Mouse (Mus musculus): ENCODE results near the gene Tmc5. TPM values are rescaled to one million over a fixed set of nuclear protein-coding genes. Genes with fewer than 3 reads are reported as not detected.
A peak's percentile ranks its signal among the peaks of the same experiment; 100 is the strongest.

Tmc5 gene
- polyA plus RNA-seq, 1 experiment from 2014 or later: 48.1 TPM

DNA sequence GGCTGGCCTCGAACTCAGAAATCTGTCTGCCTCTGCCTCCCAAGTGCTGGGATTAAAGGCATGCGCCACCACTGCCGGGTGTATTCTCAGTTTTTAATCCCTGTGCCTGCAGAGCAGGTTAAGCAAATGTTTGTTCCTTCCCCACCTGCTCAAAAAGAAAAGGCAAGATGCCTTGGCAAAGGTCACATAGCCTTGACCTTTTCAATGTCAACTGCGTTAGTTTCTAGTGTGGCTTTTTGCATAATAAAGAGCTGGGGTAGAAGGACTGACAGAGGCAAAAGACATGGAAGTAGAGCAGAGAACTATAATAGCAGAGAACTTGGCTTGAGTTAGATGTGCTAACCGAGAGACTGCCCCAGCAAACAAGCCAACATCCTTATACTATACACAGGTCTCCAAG lies 113.7 kb downstream of the Tmc5 start:
- Histone ChIP-seq H3K4me1 (replicated peaks; ENCODE audit: control insufficient read depth, insufficient read depth, low read length) (0 out of 2 replicates have a peak, but pooled peaks cover 4% of the 10 kb centered on the region), H3K27me3 (replicated peaks; ENCODE audit: control insufficient read depth, insufficient read depth, low read length) (no peaks in the 10 kb centered on the region), H3K4me3 (ENCODE audit: low read depth, low read length) (no peak overlapping the region), H3K9ac (ENCODE audit: low read depth, low read length) (no peak overlapping the region), H3K27ac (ENCODE audit: low read depth, low read length) (no peak overlapping the region), H3K4me2 (replicated peaks; ENCODE audit: low read depth) (0 out of 2 replicates have a peak overlapping the region, but pooled peaks have one; percentile 6), H3K9me3 (ENCODE audit: control insufficient read depth) (no peaks in the 10 kb centered on the region), H3K36me3 (ENCODE audit: control insufficient read depth, insufficient read depth) (no peaks in the 10 kb centered on the region)
- ATAC-seq: no peak
- TF ChIP-seq CTCF (IDR thresholded peaks at IDR 0.05; ENCODE audit: low read depth): no peak
- 73% methylated on average over 5 of the region's 5 CpGs for WGBS

DNA sequence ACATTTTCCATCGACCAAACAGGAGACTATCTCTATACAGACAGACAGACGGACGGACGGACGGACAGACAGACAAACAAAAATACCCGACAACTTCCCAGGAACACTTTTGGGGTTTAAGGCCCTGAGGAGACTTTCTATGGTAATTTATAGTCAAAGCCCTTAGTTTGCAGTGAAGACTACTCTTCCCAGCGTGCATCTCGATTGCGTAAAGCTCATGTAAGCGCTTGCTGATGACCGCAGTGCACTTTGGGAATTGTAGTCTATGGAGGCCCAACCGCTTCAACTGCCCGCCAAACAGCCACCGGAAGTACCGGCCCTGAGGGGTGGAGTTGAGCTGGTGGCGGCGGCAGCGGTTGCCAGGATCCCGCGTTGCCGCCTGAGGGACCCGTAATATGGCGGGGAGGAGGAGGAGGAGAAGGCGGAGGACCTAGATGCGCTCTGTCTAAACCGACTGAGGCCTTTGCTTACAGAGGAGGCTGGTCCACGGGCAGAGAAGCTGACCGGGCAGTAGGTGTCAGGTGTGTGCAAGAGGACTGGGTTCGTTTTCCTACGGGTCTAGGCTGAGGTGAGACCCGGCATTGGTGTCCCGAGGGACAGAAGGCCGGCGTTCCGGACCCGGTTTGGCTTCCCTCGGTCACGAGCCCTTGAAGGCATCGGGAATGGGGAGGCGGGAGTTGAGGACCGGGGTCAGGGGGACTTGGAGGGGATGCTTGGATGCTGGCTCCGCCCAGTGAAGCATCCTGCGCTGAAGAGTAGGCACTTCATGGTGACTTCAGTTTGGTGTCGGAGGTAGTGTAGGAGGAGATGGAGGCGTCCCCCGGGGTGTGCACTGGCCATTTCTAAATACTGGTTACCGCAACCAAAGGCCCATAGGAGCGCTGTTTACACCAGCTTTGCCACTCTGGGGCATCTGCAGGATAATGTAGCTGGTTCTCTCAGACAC lies 115.4 kb downstream of the Tmc5 start, which contains the start of gene Ccp110:
TSS of gene Ccp110 (plus strand) at position 325 of the 946 bp plus-strand sequence.
- ATAC-seq: peak; percentile 87
- H3K27ac ChIP-seq (ENCODE audit: low read depth, low read length): no peak within 1 kb of the TSS
- peak within 1 kb of the TSS; percentile 63 for H3K9ac ChIP-seq (ENCODE audit: low read depth, low read length)
- H3K4me1 ChIP-seq (replicated peaks; ENCODE audit: control insufficient read depth, insufficient read depth, low read length): no peaks in the 10 kb centered on the region
- no peaks in the 10 kb centered on the region for H3K36me3 ChIP-seq (ENCODE audit: control insufficient read depth, insufficient read depth)
- no peaks in the 10 kb centered on the region for H3K27me3 ChIP-seq (replicated peaks; ENCODE audit: control insufficient read depth, insufficient read depth, low read length)
- peak within 1 kb of the TSS; percentile 81 for H3K4me3 ChIP-seq (ENCODE audit: low read depth, low read length)
- no peaks in the 10 kb centered on the region for H3K9me3 ChIP-seq (ENCODE audit: control insufficient read depth)
- peak within 1 kb of the TSS; percentile 94 for H3K4me2 ChIP-seq (replicated peaks; ENCODE audit: low read depth)
- peak; percentile 42 for TF ChIP-seq CTCF (IDR thresholded peaks at IDR 0.05; ENCODE audit: low read depth)
- under 1% methylated on average over 47 of the region's 48 CpGs for WGBS

DNA sequence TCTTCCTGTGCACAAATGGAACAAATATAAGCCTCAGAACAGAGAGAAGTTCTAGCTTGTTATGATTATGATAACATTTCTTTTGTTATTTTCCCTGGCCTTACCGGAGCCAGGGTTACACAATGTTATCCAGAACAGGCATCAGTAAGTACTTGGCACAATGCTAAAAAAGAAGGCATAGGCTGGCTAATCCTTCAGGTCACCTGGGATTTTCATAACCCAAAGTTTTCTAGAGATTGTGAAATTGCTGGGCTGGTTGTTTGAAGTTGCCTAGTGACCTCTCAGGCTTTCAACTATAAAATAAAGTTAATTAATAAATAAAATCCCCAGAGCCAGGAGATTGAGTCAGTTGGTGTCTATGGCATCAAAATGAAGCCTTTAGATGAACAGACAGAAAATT lies 117.8 kb downstream of the Tmc5 start:
- 92% methylated on average over 1 of the region's 1 CpGs for WGBS
- H3K27ac ChIP-seq (ENCODE audit: low read depth, low read length): no peak overlapping the region; the same call in 1 of the 2 replicates
- no peak for ATAC-seq

DNA sequence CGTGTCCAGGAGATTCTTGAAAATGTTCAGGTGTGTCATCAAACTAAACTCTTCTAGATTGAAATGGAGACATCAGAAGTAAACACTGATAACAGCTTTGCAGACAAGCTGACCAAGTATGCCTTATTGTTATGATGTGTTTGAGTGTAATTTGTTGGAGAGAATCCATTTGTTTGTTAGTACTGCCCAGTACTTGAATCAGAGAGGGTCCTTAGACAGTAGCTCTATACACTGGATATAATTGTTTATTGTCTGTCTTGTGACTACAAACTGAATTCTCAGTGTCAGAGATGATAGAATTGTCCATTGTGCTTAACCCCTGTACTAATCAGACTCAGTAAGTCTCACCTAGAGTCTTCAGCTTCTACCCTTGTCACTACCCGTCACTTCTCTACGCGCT lies 121.0 kb downstream of the Tmc5 start:
- H3K9ac ChIP-seq (ENCODE audit: low read depth, low read length): no peak overlapping the region
- H3K4me1 ChIP-seq (replicated peaks; ENCODE audit: control insufficient read depth, insufficient read depth, low read length): no peaks in the 10 kb centered on the region
- peaks cover 17% of the 10 kb centered on the region for H3K36me3 ChIP-seq (ENCODE audit: control insufficient read depth, insufficient read depth)
- no peaks in the 10 kb centered on the region for H3K27me3 ChIP-seq (replicated peaks; ENCODE audit: control insufficient read depth, insufficient read depth, low read length)
- no peaks in the 10 kb centered on the region for H3K9me3 ChIP-seq (ENCODE audit: control insufficient read depth)
- H3K27ac ChIP-seq (ENCODE audit: low read depth, low read length): no peak overlapping the region
- TF ChIP-seq CTCF (IDR thresholded peaks at IDR 0.05; ENCODE audit: low read depth): no peak
- 93% methylated on average over 4 of the region's 4 CpGs for WGBS
- no peak overlapping the region for H3K4me3 ChIP-seq (ENCODE audit: low read depth, low read length)
- ATAC-seq: no peak
- H3K4me2 ChIP-seq (replicated peaks; ENCODE audit: low read depth): no peak overlapping the region

More for the DNA sequence above, 117.8 kb downstream of the Tmc5 start:
- no peaks in the 10 kb centered on the region for H3K27me3 ChIP-seq (replicated peaks; ENCODE audit: control insufficient read depth, insufficient read depth, low read length)
- H3K36me3 ChIP-seq (ENCODE audit: control insufficient read depth, insufficient read depth): 0 out of 2 replicates have a peak, but pooled peaks cover 4% of the 10 kb centered on the region
- no peak overlapping the region for H3K9ac ChIP-seq (ENCODE audit: low read depth, low read length)
- H3K4me3 ChIP-seq (ENCODE audit: low read depth, low read length): no peak overlapping the region
- no peaks in the 10 kb centered on the region for H3K4me1 ChIP-seq (replicated peaks; ENCODE audit: control insufficient read depth, insufficient read depth, low read length)
- no peaks in the 10 kb centered on the region for H3K9me3 ChIP-seq (ENCODE audit: control insufficient read depth)
- no peak for TF ChIP-seq CTCF (IDR thresholded peaks at IDR 0.05; ENCODE audit: low read depth)
- no peak overlapping the region for H3K4me2 ChIP-seq (replicated peaks; ENCODE audit: low read depth)

DNA sequence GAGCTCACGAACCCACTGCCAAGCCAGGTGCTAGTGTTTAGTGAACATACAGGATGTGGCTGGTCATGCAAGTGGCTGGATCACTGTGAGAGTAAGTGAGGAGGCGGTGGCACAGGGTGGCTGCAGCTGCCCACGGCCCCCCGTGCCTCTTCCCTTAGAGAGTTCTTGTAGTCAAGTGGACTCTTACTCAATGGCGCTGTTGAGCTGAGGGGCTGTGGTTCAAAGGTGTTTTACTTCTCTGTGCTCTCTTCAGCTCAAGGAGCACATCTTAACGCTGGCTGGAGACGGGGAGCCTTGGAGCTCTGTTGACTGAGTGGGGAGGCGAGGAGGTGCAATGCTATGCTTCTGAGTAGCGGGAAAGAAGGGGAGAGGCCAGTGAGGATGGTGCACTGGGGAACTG lies 126.8 kb downstream of the Tmc5 start:
- no peak for TF ChIP-seq CTCF (IDR thresholded peaks at IDR 0.05; ENCODE audit: low read depth)
- Histone ChIP-seq H3K9me3 (ENCODE audit: control insufficient read depth) (no peaks in the 10 kb centered on the region), H3K4me2 (replicated peaks; ENCODE audit: low read depth) (no peak overlapping the region), H3K4me3 (ENCODE audit: low read depth, low read length) (no peak overlapping the region), H3K9ac (ENCODE audit: low read depth, low read length) (no peak overlapping the region), H3K27me3 (replicated peaks; ENCODE audit: control insufficient read depth, insufficient read depth, low read length) (no peaks in the 10 kb centered on the region), H3K36me3 (ENCODE audit: control insufficient read depth, insufficient read depth) (peaks cover 38% of the 10 kb centered on the region), H3K4me1 (replicated peaks; ENCODE audit: control insufficient read depth, insufficient read depth, low read length) (no peaks in the 10 kb centered on the region), H3K27ac (ENCODE audit: low read depth, low read length) (no peak overlapping the region)
- no peak for ATAC-seq
- WGBS: 90% methylated on average over 9 of the region's 9 CpGs

Other genes starting within 250 kb of the Tmc5 start
- gene Syt17, start 149.1 kb upstream of the Tmc5 start, polyA plus RNA-seq (2015; fragmentation: Nextera tagmentation; extraction: Ambion mirVana): 3.0 and 3.4 TPM in 2 replicates
- 4.6 and 5.6 TPM in 2 replicates for gene Itpripl2, start 105.3 kb upstream of the Tmc5 start, polyA plus RNA-seq (2015; fragmentation: Nextera tagmentation; extraction: Ambion mirVana)
- gene Coq7, start 63.9 kb upstream of the Tmc5 start, polyA plus RNA-seq (2015; fragmentation: Nextera tagmentation; extraction: Ambion mirVana): 123 and 139 TPM in 2 replicates
- 1.4 and 1.5 TPM in 2 replicates for gene Tmc7, start 12.6 kb upstream of the Tmc5 start, polyA plus RNA-seq (2015; fragmentation: Nextera tagmentation; extraction: Ambion mirVana)
- 120 and 136 TPM in 2 replicates for gene Gde1, start 108.5 kb downstream of the Tmc5 start, polyA plus RNA-seq (2015; fragmentation: Nextera tagmentation; extraction: Ambion mirVana)
- gene Ccp110, start 115.3 kb downstream of the Tmc5 start, polyA plus RNA-seq (2015; fragmentation: Nextera tagmentation; extraction: Ambion mirVana): 2.8 and 3.1 TPM in 2 replicates
- 55.3 and 57.8 TPM in 2 replicates for gene Vps35l, start 142.9 kb downstream of the Tmc5 start, polyA plus RNA-seq (2015; fragmentation: Nextera tagmentation; extraction: Ambion mirVana)